Mouse (Mus musculus) bone marrow, adult 2 months (tissue): ENCODE measurements at regions not wholly inside any gene's neighbourhood (a gene's known extent, or its start where the extent isn't known, plus 50 kb on each side); places are given as distances from the start of the nearest gene placed in this dataset.

ENCODE experiments used
- H3K27ac ChIP-seq: fragments of 200-500 bp; 2 replicates; pipeline ENCODE4 v1.5.1; 2012; ENCODE audit warnings: low read depth, mild to moderate bottlenecking, control low read depth, inconsistent platforms, low read length; ENCODE audit not compliant: control insufficient read depth, poor library complexity, insufficient read depth
- H3K4me1 ChIP-seq: fragments of 200-500 bp; 2 replicates; pipeline ENCODE4 v1.6.1; 2011; ENCODE audit warnings: low read length; ENCODE audit not compliant: control insufficient read depth, insufficient read depth
- H3K4me3 ChIP-seq: fragments of 200-500 bp; replicated peaks from 2 replicates; pipeline ENCODE3; 2011; ENCODE audit warnings: mild to moderate bottlenecking, low read depth, low read length, control low read depth; ENCODE audit not compliant: control insufficient read depth
- CTCF ChIP-seq: fragments of 200-500 bp; IDR thresholded peaks from 2 replicates; pipeline ENCODE4 v1.5.1; 2011; ENCODE audit warnings: low read length, control low read depth; ENCODE audit not compliant: control insufficient read depth, insufficient read depth
- POLR2A ChIP-seq: fragments of 200-500 bp; IDR thresholded peaks from 2 replicates; pipeline ENCODE4 v1.6.1; 2011; ENCODE audit warnings: low read depth, mild to moderate bottlenecking, control low read depth, low read length, borderline replicate concordance; ENCODE audit not compliant: control insufficient read depth
- WGBS: fragments of 180-500 bp; shearing (Covaris S2); methylation state at CpG from one replicate; pipeline ENCODE4 v1.1.7; 2018; 5-methylcytosine and 5-hydroxymethylcytosine counted together

- no peak for TF ChIP-seq CTCF
- 84% methylated on average over 5 of the region's 5 CpGs for WGBS
- H3K4me1 ChIP-seq: no peaks in the 10 kb centered on the region; the same call in 1 of the 2 replicates
- H3K27ac ChIP-seq: no peak overlapping the region
- H3K4me3 ChIP-seq: no peak overlapping the region
Measured at GRCm38 (mm10) chr3:149466973-149467372, 476.6 kb upstream of the Adgrl2 start.

DNA sequence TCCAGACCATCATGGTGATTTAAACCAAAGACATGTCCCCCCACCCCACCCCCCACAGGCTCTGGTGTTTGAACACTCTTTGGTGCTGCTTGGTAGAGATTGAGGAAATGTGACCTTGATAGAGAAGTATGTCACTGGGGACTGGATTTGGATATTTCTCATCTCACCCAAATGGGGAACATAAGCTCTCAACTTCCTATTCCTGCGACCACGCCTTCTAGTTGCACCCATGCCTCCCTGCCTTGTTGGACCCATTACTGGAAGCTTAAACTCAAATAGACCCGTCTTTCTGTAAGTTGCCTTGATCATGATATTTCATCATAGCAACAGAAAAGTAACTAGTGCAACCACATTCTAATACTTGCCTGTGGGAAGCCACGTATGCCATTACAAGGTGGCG lies 474.2 kb upstream of the Adgrl2 start:
- no peaks in the 10 kb centered on the region; the same call in 1 of the 2 replicates for H3K4me1 ChIP-seq
- 41% methylated on average over 5 of the region's 5 CpGs for WGBS
- no peak overlapping the region for H3K4me3 ChIP-seq
- no peak overlapping the region for H3K27ac ChIP-seq
- no peak for TF ChIP-seq POLR2A
- TF ChIP-seq CTCF: no peak

GRCm38 (mm10) chr3:149462121-149462541 lies 471.8 kb upstream of the Adgrl2 start:
- no peaks in the 10 kb centered on the region; the same call in 1 of the 2 replicates for H3K4me1 ChIP-seq
- WGBS: 68% methylated on average over 2 of the region's 2 CpGs
- TF ChIP-seq POLR2A (no peak), CTCF (no peak)
- no peak overlapping the region for H3K4me3 ChIP-seq
- no peak overlapping the region for H3K27ac ChIP-seq

GRCm38 (mm10) chr3:149461613-149462012 lies 471.3 kb upstream of the Adgrl2 start:
- 16% methylated on average over 2 of the region's 2 CpGs for WGBS
- TF ChIP-seq CTCF (no peak), POLR2A (no peak)

GRCm38 (mm10) chr3:149449376-149449775 lies 459.0 kb upstream of the Adgrl2 start:
- 80% methylated on average over 3 of the region's 3 CpGs for WGBS
- TF ChIP-seq CTCF (no peak), POLR2A (no peak)
- H3K4me1 ChIP-seq: no peaks in the 10 kb centered on the region; the same call in 1 of the 2 replicates
- H3K4me3 ChIP-seq: no peak overlapping the region
- no peak overlapping the region for H3K27ac ChIP-seq

More at GRCm38 (mm10) chr3:149461613-149462012, 471.3 kb upstream of the Adgrl2 start:
- no peaks in the 10 kb centered on the region; the same call in 1 of the 2 replicates for H3K4me1 ChIP-seq
- H3K27ac ChIP-seq: no peak overlapping the region
- H3K4me3 ChIP-seq: no peak overlapping the region

- no peak overlapping the region for H3K4me3 ChIP-seq
- no peaks in the 10 kb centered on the region; the same call in 1 of the 2 replicates for H3K4me1 ChIP-seq
- H3K27ac ChIP-seq: no peak overlapping the region
- TF ChIP-seq CTCF (no peak), POLR2A (no peak)
- 64% methylated on average over 6 of the region's 6 CpGs for WGBS
Measured at GRCm38 (mm10) chr3:149445991-149446564, 455.7 kb upstream of the Adgrl2 start.

GRCm38 (mm10) chr3:149444854-149445577 lies 454.7 kb upstream of the Adgrl2 start:
- WGBS: 21% methylated on average over 15 of the region's 15 CpGs

DNA sequence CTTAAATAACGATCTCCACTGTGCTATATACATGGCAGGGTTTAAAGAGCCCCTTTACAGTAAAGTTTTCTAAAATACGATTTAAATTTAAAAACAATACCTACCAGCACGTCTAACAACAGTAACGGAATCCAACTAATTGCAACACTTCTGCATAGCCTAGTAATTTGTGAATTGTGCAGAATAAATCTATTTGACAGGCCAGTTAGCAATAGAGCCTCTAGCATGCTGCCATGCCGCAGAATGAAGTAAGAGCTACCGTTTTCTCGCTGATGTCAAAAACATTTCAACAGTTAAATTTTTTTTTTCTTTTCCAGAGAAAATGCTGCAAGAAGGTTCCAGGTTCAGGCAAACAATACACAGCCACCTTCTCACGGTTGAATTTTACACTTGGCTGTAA lies 454.0 kb upstream of the Adgrl2 start:
- H3K4me1 ChIP-seq: no peaks in the 10 kb centered on the region; the same call in 1 of the 2 replicates
- TF ChIP-seq CTCF (no peak), POLR2A (no peak)
- no peak overlapping the region for H3K4me3 ChIP-seq
- WGBS: 56% methylated on average over 8 of the region's 8 CpGs
- no peak overlapping the region for H3K27ac ChIP-seq

More at GRCm38 (mm10) chr3:149444854-149445577, 454.7 kb upstream of the Adgrl2 start:
- TF ChIP-seq POLR2A (no peak), CTCF (peak; percentile 34; the same call in 1 of the 2 replicates)
- H3K4me1 ChIP-seq: no peaks in the 10 kb centered on the region; the same call in 1 of the 2 replicates
- no peak overlapping the region for H3K4me3 ChIP-seq
- no peak overlapping the region for H3K27ac ChIP-seq

DNA sequence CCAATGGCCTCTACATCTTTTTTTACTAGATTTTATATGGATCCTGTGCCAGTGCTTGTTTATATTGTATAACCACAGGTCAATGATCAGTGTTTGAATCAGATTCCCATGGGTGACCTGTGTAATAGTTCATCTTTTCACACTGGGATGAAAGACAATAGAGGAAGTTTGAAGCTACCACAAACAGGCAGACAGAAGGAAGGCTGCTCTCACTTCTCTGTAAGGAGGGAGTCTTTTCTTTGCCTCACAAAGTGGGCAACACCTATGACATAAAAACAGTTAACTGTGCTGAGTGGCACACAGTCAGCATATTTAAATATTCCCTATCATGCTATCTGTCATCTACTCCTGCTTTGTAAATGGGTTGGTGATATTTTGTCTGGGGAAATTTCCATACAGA lies 450.9 kb upstream of the Adgrl2 start:
- Histone ChIP-seq H3K27ac (no peak overlapping the region), H3K4me3 (no peak overlapping the region), H3K4me1 (peaks cover 2% of the 10 kb centered on the region; the same call in 1 of the 2 replicates)
- TF ChIP-seq CTCF: no peak
- no peak for TF ChIP-seq POLR2A
